Mouse (Mus musculus): ENCODE results near the gene Nit1.
"Not testable (repeated sequence)": the region's sequence is repeated elsewhere in the genome, so short reads cannot be mapped to it uniquely, and the experiment has no call there.

Nit1 gene

DNA sequence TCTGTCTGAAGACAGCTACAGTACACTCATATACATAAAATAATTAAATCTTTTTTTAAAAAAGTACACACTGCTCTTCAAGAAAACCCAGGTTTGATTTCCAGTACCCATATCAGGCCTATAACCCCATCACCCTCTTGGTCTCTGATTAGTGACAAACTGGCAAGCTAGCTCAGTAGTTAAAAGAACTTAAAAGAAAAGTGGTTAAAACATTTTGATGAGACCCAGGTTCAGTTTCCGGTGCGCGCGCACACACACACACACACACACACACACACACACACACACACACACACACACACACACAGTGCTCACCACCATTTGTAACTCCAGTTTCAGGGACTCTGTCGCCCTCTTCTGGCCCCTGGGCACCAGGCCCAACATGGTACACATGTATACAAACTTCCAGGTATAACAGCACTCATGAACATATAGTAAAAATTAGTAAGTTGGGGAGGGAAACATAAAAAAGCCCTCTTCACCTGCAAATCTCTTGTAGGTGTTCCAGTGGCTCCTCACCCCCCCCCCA lies 10.4 kb upstream of the Nit1 start:
- DNase-seq (ENCODE audit: low spot score in 2 of 2) = peak in 1 of 2 experiments; percentile 37

DNA sequence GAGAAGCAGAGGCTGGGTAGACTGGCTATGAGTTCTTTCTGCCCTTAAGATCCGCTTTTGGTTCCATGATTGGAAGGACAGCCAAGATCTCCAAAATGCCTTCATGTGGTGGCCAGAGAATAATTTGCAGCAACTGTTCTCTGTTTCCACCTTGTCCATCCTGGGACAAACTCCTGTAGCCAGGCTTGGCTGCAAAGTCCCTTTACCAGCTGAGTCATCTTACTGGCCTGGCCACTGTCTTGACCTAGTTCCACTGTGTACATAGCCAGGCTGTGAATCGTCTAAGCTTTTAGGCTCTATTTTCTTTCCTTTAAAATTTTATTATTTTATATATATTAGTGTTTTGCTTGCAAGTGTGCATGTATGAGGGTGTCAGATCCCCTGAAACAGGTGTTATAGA lies 3.8 kb upstream of the Nit1 start:
- no peak for DNase-seq (ENCODE audit: low spot score in 2 of 2)

DNA sequence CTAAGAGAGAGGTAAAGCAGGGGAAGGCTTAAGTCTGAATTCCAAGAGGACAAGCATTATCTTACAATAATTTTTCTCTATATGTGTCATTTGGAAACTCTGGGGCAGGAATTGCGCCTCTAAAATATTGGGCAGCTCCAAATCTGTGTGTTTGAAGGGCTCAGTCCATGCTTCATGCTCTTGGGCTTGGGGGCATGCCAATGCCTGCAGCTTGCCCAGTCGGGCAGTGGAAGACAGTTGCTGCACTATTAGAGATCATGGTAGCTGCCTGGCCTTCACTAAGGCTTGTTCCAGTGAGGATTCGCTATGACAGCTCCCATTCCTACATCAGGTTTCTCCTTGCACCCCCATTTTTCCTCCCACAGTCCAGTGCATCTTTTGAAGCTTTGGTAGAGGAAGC lies 3.2 kb upstream of the Nit1 start:
- DNase-seq (ENCODE audit: low spot score in 2 of 2) = no peak

GRCm38 (mm10) chr1:171346095-171346450 lies 627 bp upstream of the Nit1 start:
- DNase-seq (ENCODE audit: low spot score in 2 of 2) = no peak

- no peak for DNase-seq (ENCODE audit: low spot score in 2 of 2)
Observed at GRCm38 (mm10) chr1:171344715-171345114, 731 bp downstream of the Nit1 start.

GRCm38 (mm10) chr1:171343922-171344677 lies 1.3 kb downstream of the Nit1 start:
- DNase-seq (ENCODE audit: low spot score in 2 of 2) = no peak

- DNase-seq (ENCODE audit: low spot score in 2 of 2) = no peak
Observed at GRCm38 (mm10) chr1:171342262-171343207, 2.9 kb downstream of the Nit1 start.

- DNase-seq (ENCODE audit: low spot score in 2 of 2) = no peak
Observed at GRCm38 (mm10) chr1:171330216-171330560, 15.3 kb downstream of the Nit1 start.

- peak in 1 of 2 experiments; percentile 88 for DNase-seq (ENCODE audit: low spot score in 2 of 2)
Observed at GRCm38 (mm10) chr1:171329433-171330215, 15.8 kb downstream of the Nit1 start.

DNA sequence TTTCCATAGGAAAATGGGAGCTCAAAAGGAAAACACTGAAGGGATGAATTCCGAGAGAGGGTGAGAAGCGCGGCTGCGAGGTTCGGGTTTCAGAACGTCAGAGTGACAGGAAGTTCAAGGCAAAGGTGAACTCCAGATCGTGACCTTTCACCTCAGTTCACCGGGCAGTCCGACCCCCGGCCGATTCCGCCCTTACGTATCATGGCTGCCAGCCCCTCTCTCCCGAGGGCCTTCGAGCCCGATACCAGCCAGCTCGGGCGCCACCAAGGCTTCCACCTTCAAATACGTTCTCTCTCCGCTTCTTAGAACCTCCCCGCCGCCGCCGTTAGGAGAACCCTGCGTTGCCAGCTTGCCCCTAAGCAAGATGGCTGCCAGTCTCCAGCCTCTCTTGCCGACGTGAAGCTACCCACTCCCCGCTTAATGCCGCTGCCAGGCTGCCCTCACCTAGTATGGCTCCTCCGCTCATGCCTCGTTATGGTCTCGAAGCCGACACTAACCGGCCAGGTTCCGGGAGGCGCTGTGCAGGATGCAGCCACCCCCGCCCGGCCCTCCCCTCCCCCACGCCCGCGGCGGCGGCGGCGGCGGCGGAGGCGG lies 16.5 kb downstream of the Nit1 start, which contains the start of gene Dedd:
Gene Dedd (plus strand): TSS at position 307 of the 594 bp plus-strand sequence.
- peak; percentile 86 to 91 for DNase-seq (ENCODE audit: low spot score in 2 of 2)

DNA sequence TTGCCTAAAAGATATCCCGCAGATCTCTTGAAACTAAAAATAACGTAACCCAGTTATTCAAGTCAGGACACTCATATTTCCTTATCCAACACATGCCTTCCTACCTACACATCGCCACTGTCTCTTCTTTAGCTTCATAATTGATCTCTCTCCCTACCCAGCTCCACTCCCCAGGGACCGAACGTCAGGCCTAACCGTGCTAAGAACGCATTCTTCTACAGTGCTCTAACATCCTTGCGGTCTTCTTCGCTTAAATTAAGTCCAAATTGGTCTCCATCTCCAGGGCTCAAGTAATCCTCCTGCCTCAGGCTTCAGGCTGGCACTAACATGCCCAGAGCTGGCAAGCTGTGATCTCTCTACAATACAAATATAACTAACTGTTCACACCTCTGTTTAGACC lies 17.2 kb downstream of the Nit1 start:
- peak in 1 of 2 experiments; percentile 65 for DNase-seq (ENCODE audit: low spot score in 2 of 2)

GRCm38 (mm10) chr1:171326588-171326987 lies 18.9 kb downstream of the Nit1 start:
- DNase-seq (ENCODE audit: low spot score in 2 of 2) = not testable (repeated sequence)

- DNase-seq (ENCODE audit: low spot score in 2 of 2) = no peak
Observed at GRCm38 (mm10) chr1:171325571-171325970, 19.9 kb downstream of the Nit1 start.

GRCm38 (mm10) chr1:171322012-171322411 lies 23.4 kb downstream of the Nit1 start:
- no peak for DNase-seq (ENCODE audit: low spot score in 2 of 2)

GRCm38 (mm10) chr1:171321415-171321814 lies 24.0 kb downstream of the Nit1 start:
- no peak for DNase-seq (ENCODE audit: low spot score in 2 of 2)

- no peak for DNase-seq (ENCODE audit: low spot score in 2 of 2)
Observed at GRCm38 (mm10) chr1:171320151-171320550, 25.3 kb downstream of the Nit1 start.

DNA sequence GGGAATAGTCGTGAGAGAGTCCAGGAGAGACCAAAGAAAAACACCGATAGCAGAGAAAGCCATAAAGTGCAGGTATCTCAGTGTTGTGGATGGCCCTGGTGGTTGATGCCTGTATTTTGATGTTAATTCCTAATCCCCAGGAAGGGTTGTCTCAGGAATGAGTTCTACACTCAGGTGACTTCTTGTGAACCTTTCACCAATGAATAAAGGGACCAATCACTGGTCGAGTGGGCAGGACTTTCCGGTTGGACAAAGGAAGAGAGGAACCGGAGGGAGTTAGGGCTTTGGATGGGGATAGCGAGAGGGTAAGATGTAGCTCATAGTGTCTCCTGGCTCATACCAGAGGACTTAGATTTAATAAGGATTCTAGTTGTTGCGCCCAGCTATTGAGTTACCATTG lies 25.7 kb downstream of the Nit1 start:
- DNase-seq (ENCODE audit: low spot score in 2 of 2) = no peak

GRCm38 (mm10) chr1:171309321-171309720 lies 36.1 kb downstream of the Nit1 start:
- no peak for DNase-seq (ENCODE audit: low spot score in 2 of 2)

DNA sequence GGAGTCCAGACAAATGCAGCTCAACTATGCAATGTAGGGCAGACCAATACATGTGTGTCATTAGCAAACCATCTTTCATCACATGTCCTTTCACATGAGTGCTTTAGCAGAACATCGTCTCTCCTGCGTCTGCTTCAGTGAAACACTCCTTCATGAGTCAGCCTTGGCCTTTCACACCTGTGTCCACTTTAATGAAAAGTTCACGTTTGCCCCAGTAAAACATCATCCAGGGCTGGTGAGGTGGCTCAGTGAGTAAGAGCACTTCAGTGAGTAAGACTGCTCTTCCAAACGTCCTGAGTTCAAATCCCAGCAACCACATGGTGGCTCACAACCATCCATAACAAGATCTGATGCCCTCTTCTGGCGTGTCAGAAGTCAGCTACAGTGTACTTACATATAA lies 39.3 kb downstream of the Nit1 start:
- DNase-seq (ENCODE audit: low spot score in 2 of 2) = not testable (repeated sequence)

- no peak for DNase-seq (ENCODE audit: low spot score in 2 of 2)
Observed at GRCm38 (mm10) chr1:171298226-171298625, 47.2 kb downstream of the Nit1 start.

DNA sequence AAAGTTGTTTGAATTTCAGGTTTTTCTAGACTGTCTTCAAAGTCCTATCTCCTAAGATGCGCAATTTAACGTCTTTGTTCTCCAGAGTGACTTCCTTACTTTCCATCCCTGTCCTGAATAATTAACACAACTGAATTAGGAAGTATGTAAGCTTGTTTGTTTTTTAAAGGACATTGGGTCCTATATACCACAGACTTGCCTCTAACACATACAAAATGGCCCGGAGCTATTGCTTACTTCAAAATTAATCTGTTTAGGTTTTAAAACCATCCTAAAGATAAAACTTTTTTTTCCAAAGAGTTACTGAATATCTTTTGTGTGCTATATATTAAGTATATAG lies 50.4 kb downstream of the Nit1 start:
- DNase-seq (ENCODE audit: low spot score in 2 of 2) = no peak
